ENCODE assay signal across 20 mouse cellular contexts in genomic region chr1:75136730-75137129, GRCm38 (mm10). TPM values are rescaled to one million over a fixed set of nuclear protein-coding genes. Genes with fewer than 3 reads are reported as not detected.
DNase-seq lines count a peak whose midpoint lies in the region; ATAC-seq and TF ChIP-seq lines count a peak whose summit lies in the region.
"Had no signal": no experiment of that assay in that cellular context is flagged by ENCODE, and none has a peak within 500 bp of the region (broad histone marks: within the 10 kb centered on the region; RNA-seq: fewer than 3 reads in every experiment).

No protein-coding gene starts in this region.

- no peak overlapping the region for H3K4me3 ChIP-seq in intestine, embryonic 16.5 days (ENCODE audit: low read length)
- H3K4me3 ChIP-seq in intestine, postnatal 0 days (ENCODE audit: low read depth, low read length), result no peak overlapping the region
- H3K4me3 ChIP-seq in liver, embryonic 14.5 days (ENCODE audit: insufficient read depth in 1 of 2, low read depth in 2 of 2, low read length in 2 of 2), result peak overlapping the region; percentile 25 to 38; a peak in 3 of 4 replicates
- H3K4me3 ChIP-seq: embryonic facial prominence, embryonic 13.5 days; forebrain, embryonic 15.5 days; gastrocnemius, adult 2 months; hindbrain, embryonic 12.5 days; midbrain, embryonic 15.5 days had no signal

- peaks cover 21% of the 10 kb centered on the region for H3K36me3 ChIP-seq in intestine, embryonic 16.5 days (ENCODE audit: control insufficient read depth, insufficient read depth, low read length)
- peaks cover 43% of the 10 kb centered on the region for H3K36me3 ChIP-seq in intestine, postnatal 0 days (ENCODE audit: control insufficient read depth, insufficient read depth)
- peaks cover 52% of the 10 kb centered on the region for H3K36me3 ChIP-seq in liver, embryonic 14.5 days (replicated peaks; ENCODE audit: control insufficient read depth, insufficient read depth, low read depth)

- no peak overlapping the region for H3K4me2 ChIP-seq in intestine, embryonic 16.5 days (ENCODE audit: low read depth, low read length)
- no peak overlapping the region for H3K4me2 ChIP-seq in intestine, postnatal 0 days (replicated peaks; ENCODE audit: low read depth)
- peak overlapping the region; percentile 71 for H3K4me2 ChIP-seq in liver, embryonic 14.5 days (ENCODE audit: low read depth)
- H3K4me2 ChIP-seq: embryonic facial prominence, embryonic 13.5 days; forebrain, embryonic 15.5 days; hindbrain, embryonic 12.5 days; midbrain, embryonic 15.5 days had no signal

- H3K27me3 ChIP-seq in intestine, embryonic 16.5 days (replicated peaks; ENCODE audit: control insufficient read depth, insufficient read depth, low read length), result no peaks in the 10 kb centered on the region
- H3K27me3 ChIP-seq in intestine, postnatal 0 days (replicated peaks; ENCODE audit: control insufficient read depth, insufficient read depth, low read length), result no peaks in the 10 kb centered on the region
- no peaks in the 10 kb centered on the region for H3K27me3 ChIP-seq in liver, embryonic 14.5 days (ENCODE audit: control insufficient read depth, insufficient read depth, low read length)
- H3K27me3 ChIP-seq: forebrain, embryonic 15.5 days; midbrain, embryonic 15.5 days had no signal

- peak; percentile 91 for DNase-seq in MEL-GATA-1-ER (ENCODE audit: extremely low read depth, low read depth)
- peak; percentile 78 for DNase-seq in c-Kit-positive CD71-positive TER-119-positive erythroid progenitor cells, embryonic 14.5 days (ENCODE audit: low spot score)
- DNase-seq in liver, embryonic 14.5 days (ENCODE audit: low read depth in 3 of 3, low spot score in 3 of 3), result peak; percentile 73 to 79 (median 75)
- DNase-seq in gastrocnemius, postnatal 25 days, result no peak
- no peak for DNase-seq in frontal cortex, postnatal 36 days (ENCODE audit: low spot score in 2 of 2)
- no peak for DNase-seq in left cerebral cortex, adult 11 months (ENCODE audit: low spot score)
- DNase-seq: adrenal gland, postnatal 25 days; gastrocnemius, adult 2 months; kidney, adult 11 months; kidney, postnatal 25 days; thymus, postnatal 14 days had no signal

- H3K9ac ChIP-seq in intestine, embryonic 16.5 days (ENCODE audit: low read depth, low read length), result no peak overlapping the region
- no peak overlapping the region for H3K9ac ChIP-seq in intestine, postnatal 0 days (ENCODE audit: low read depth, low read length)
- H3K9ac ChIP-seq in liver, embryonic 14.5 days (replicated peaks), result peak overlapping the region; percentile 73
- H3K9ac ChIP-seq: embryonic facial prominence, embryonic 13.5 days; forebrain, embryonic 15.5 days; hindbrain, embryonic 12.5 days; midbrain, embryonic 15.5 days had no signal

- no peak overlapping the region for H3K27ac ChIP-seq in intestine, embryonic 16.5 days (ENCODE audit: low read length)
- no peak overlapping the region for H3K27ac ChIP-seq in intestine, postnatal 0 days (ENCODE audit: low read depth, low read length)
- H3K27ac ChIP-seq in liver, embryonic 14.5 days, result peak overlapping the region; percentile 94
- H3K27ac ChIP-seq: embryonic facial prominence, embryonic 13.5 days; forebrain, embryonic 15.5 days; gastrocnemius, adult 2 months; hindbrain, embryonic 12.5 days; macrophage; midbrain, embryonic 15.5 days had no signal

- WGBS in intestine, embryonic 16.5 days, result 56% methylated on average over 3 of the region's 3 CpGs
- WGBS in intestine, postnatal 0 days, result 65% methylated on average over 3 of the region's 3 CpGs
- WGBS in liver, embryonic 14.5 days (ENCODE audit: insufficient replicate concordance), result 6% methylated on average over 3 of the region's 3 CpGs

- no peaks in the 10 kb centered on the region for H3K9me3 ChIP-seq in intestine, embryonic 16.5 days (ENCODE audit: control insufficient read depth, low read length)
- no peaks in the 10 kb centered on the region for H3K9me3 ChIP-seq in intestine, postnatal 0 days (ENCODE audit: control insufficient read depth)
- H3K9me3 ChIP-seq in liver, embryonic 14.5 days (ENCODE audit: control insufficient read depth, low read length), result no peaks in the 10 kb centered on the region
- H3K9me3 ChIP-seq: embryonic facial prominence, embryonic 13.5 days; forebrain, embryonic 15.5 days; hindbrain, embryonic 12.5 days; midbrain, embryonic 15.5 days had no signal

- TF ChIP-seq EP300 in liver, embryonic 14.5 days (IDR thresholded peaks at IDR 0.05; ENCODE audit: low read depth), result peak; percentile 93

- 0 out of 2 replicates have a peak, but pooled peaks cover 3% of the 10 kb centered on the region for H3K4me1 ChIP-seq in intestine, embryonic 16.5 days (ENCODE audit: control insufficient read depth, insufficient read depth, low read length)
- H3K4me1 ChIP-seq in intestine, postnatal 0 days (replicated peaks; ENCODE audit: control insufficient read depth, insufficient read depth, low read length), result no peaks in the 10 kb centered on the region
- H3K4me1 ChIP-seq in liver, embryonic 14.5 days (replicated peaks; ENCODE audit: control insufficient read depth in 2 of 2, insufficient read depth in 2 of 2, low read length in 1 of 2), result peaks cover 46 to 55% of the 10 kb centered on the region in 2 experiments

- ATAC-seq in intestine, embryonic 16.5 days, result peak; percentile 7; the same call in 1 of the 2 replicates
- no peak for ATAC-seq in intestine, postnatal 0 days
- peak; percentile 89 for ATAC-seq in liver, embryonic 14.5 days (ENCODE audit: insufficient read depth)
- ATAC-seq: activated CD4-positive, CD25-positive, alpha-beta regulatory T cell, adult 4 months; forebrain, embryonic 15.5 days; midbrain, embryonic 15.5 days had no signal

- no peak for TF ChIP-seq CTCF in intestine, postnatal 0 days (IDR thresholded peaks at IDR 0.05; ENCODE audit: low read depth)
- peak; percentile 27 for TF ChIP-seq CTCF in liver, embryonic 14.5 days (IDR thresholded peaks at IDR 0.05; ENCODE audit: low read depth)

RNA-seq across cellular contexts. Expression of gene Slc23a3, which starts 3.0 kb away (rescaled TPM):
- polyA plus RNA-seq in intestine, embryonic 16.5 days (2015; fragmentation: Nextera tagmentation; extraction: Ambion mirVana), result 1.2 and 1.5 TPM in 2 replicates
- polyA plus RNA-seq in intestine, postnatal 0 days (2015; fragmentation: Nextera tagmentation; extraction: Ambion mirVana), result 2.5 and 3.2 TPM in 2 replicates
- polyA plus RNA-seq in liver, embryonic 14.5 days (2012; rRNA removed), result 1.4 and 1.7 TPM in 2 replicates
- polyA plus RNA-seq in liver, embryonic 14.5 days (2014; fragmentation: Nextera tagmentation; extraction: Ambion mirVana), result 1.2 TPM in 2 replicates
- under 1 TPM in 1 of 2 experiments, not detected in 1; 0.13 TPM for total RNA-seq in gastrocnemius, postnatal 25 days (2021)
- total RNA-seq: gastrocnemius, adult 2 months; liver, adult 2 months had no signal
- polyA plus RNA-seq: forebrain, embryonic 15.5 days; macrophage; midbrain, embryonic 15.5 days had no signal

RNA-seq across cellular contexts. Expression of gene Cnppd1, which starts 5.8 kb away (rescaled TPM):
- polyA plus RNA-seq in intestine, embryonic 16.5 days (2015; fragmentation: Nextera tagmentation; extraction: Ambion mirVana), result 49.1 and 52.5 TPM in 2 replicates
- polyA plus RNA-seq in intestine, postnatal 0 days (2015; fragmentation: Nextera tagmentation; extraction: Ambion mirVana), result 45.6 and 45.9 TPM in 2 replicates
- 29.5 and 33.3 TPM in 2 replicates for polyA plus RNA-seq in liver, embryonic 14.5 days (2012; rRNA removed)
- polyA plus RNA-seq in liver, embryonic 14.5 days (2014; fragmentation: Nextera tagmentation; extraction: Ambion mirVana), result 31.1 and 41.0 TPM in 2 replicates
- total RNA-seq in gastrocnemius, postnatal 25 days (2021), result 10 to 100 TPM; 12.9 to 13.3 TPM

RNA-seq across cellular contexts. Expression of gene Retreg2, which starts 5.8 kb away (rescaled TPM):
- 44.7 and 50.8 TPM in 2 replicates for polyA plus RNA-seq in intestine, embryonic 16.5 days (2015; fragmentation: Nextera tagmentation; extraction: Ambion mirVana)
- 48.4 and 49.0 TPM in 2 replicates for polyA plus RNA-seq in intestine, postnatal 0 days (2015; fragmentation: Nextera tagmentation; extraction: Ambion mirVana)
- 61.8 and 74.5 TPM in 2 replicates for polyA plus RNA-seq in liver, embryonic 14.5 days (2012; rRNA removed)
- 45.1 and 58.8 TPM in 2 replicates for polyA plus RNA-seq in liver, embryonic 14.5 days (2014; fragmentation: Nextera tagmentation; extraction: Ambion mirVana)
- 1 to 10 TPM; 7.8 to 9.7 TPM for total RNA-seq in gastrocnemius, postnatal 25 days (2021)

RNA-seq across cellular contexts. Expression of gene Nhej1, which starts 11.7 kb away (rescaled TPM):
- 9.4 and 10.2 TPM in 2 replicates for polyA plus RNA-seq in intestine, embryonic 16.5 days (2015; fragmentation: Nextera tagmentation; extraction: Ambion mirVana)
- 5.0 TPM in 2 replicates for polyA plus RNA-seq in intestine, postnatal 0 days (2015; fragmentation: Nextera tagmentation; extraction: Ambion mirVana)
- polyA plus RNA-seq in liver, embryonic 14.5 days (2012; rRNA removed), result 1.3 and 2.0 TPM in 2 replicates
- polyA plus RNA-seq in liver, embryonic 14.5 days (2014; fragmentation: Nextera tagmentation; extraction: Ambion mirVana), result 5.2 and 7.2 TPM in 2 replicates
- total RNA-seq in gastrocnemius, postnatal 25 days (2021), result 1 to 10 TPM; 5.3 to 6.1 TPM

RNA-seq across cellular contexts. Expression of gene Zfand2b, which starts 31.7 kb away (rescaled TPM):
- 53.2 and 54.6 TPM in 2 replicates for polyA plus RNA-seq in intestine, embryonic 16.5 days (2015; fragmentation: Nextera tagmentation; extraction: Ambion mirVana)
- 47.5 and 51.2 TPM in 2 replicates for polyA plus RNA-seq in intestine, postnatal 0 days (2015; fragmentation: Nextera tagmentation; extraction: Ambion mirVana)
- 35.3 and 43.5 TPM in 2 replicates for polyA plus RNA-seq in liver, embryonic 14.5 days (2012; rRNA removed)
- polyA plus RNA-seq in liver, embryonic 14.5 days (2014; fragmentation: Nextera tagmentation; extraction: Ambion mirVana), result 40.6 and 41.6 TPM in 2 replicates
- total RNA-seq in gastrocnemius, postnatal 25 days (2021), result 10 to 100 TPM; 12.8 to 16.8 TPM

Comparison
In these comparisons a context has a peak if more than half of its experiments do, and no peak if none do; other contexts are left out.
1. H3K4me3 ChIP-seq: peak in liver, embryonic 14.5 days (2 of 2); none in intestine, embryonic 16.5 days (single experiment) and intestine, postnatal 0 days (single experiment).
2. DNase-seq: peak in MEL-GATA-1-ER (single experiment), c-Kit-positive CD71-positive TER-119-positive erythroid progenitor cells, embryonic 14.5 days (single experiment) and liver, embryonic 14.5 days (3 of 3); none in gastrocnemius, postnatal 25 days (single experiment), frontal cortex, postnatal 36 days (0 of 2) and left cerebral cortex, adult 11 months (single experiment).